In the genomic region with DNA sequence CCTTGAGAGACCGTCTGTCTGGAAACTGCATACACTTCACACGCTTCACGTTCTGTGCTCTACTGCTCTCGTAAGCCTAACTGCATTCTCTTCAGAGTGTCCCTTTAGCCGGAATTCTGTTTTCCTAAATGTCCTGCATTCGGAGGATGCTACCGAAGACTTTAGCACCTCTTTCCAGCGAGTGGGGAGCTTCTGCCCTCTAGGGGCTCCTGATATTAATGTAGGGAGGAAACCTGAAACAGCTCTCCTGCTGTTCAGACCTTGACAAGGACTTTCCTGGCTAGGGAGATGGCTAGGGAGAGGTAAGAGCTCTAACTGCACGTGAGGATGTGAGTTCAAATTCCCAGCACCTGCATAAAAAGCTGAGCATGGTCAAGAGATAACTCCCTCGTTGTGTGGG, we compare ENCODE assay signal across 9 mouse cellular contexts. TPM values are rescaled to one million over a fixed set of nuclear protein-coding genes. Genes with fewer than 3 reads are reported as not detected.
DNase-seq lines count a peak whose midpoint lies in the region; ATAC-seq and TF ChIP-seq lines count a peak whose summit lies in the region.
"Had no signal": no experiment of that assay in that cellular context is flagged by ENCODE, and none has a peak within 500 bp of the region (broad histone marks: within the 10 kb centered on the region; RNA-seq: fewer than 3 reads in every experiment).

No protein-coding gene starts in this region.

- peak; percentile 49 for DNase-seq in cerebellum, adult 11-12 months
- DNase-seq in cerebellum, postnatal 4 days (ENCODE audit: low spot score in 2 of 2) = no peak
- DNase-seq in spleen, adult 2 months (ENCODE audit: low read depth in 1 of 2, low spot score in 2 of 2) = peak in 1 of 2 experiments; percentile 42
- no peak for DNase-seq in spleen, postnatal 4 days (ENCODE audit: low spot score in 2 of 2)
- DNase-seq in right cerebral cortex, adult 18-20 months = no peak

- H3K27ac ChIP-seq in spleen, adult 2 months (ENCODE audit: insufficient read depth, low read length) = peak overlapping the region; percentile 99
- peak overlapping the region; percentile 84 for H3K27ac ChIP-seq in kidney, embryonic 16.5 days (ENCODE audit: low read length)
- no peak overlapping the region for H3K27ac ChIP-seq in neural tube, embryonic 15.5 days (replicated peaks)
- H3K27ac ChIP-seq: limb, embryonic 13.5 days had no signal

- 60% methylated on average over 10 of the region's 10 CpGs for WGBS in spleen, adult 2 months
- WGBS in kidney, embryonic 16.5 days = 29% methylated on average over 10 of the region's 10 CpGs
- WGBS in neural tube, embryonic 15.5 days = 67% methylated on average over 10 of the region's 10 CpGs

- H3K4me1 ChIP-seq in spleen, adult 2 months (ENCODE audit: control insufficient read depth, insufficient read depth, insufficient read length) = peaks cover 36% of the 10 kb centered on the region
- H3K4me1 ChIP-seq in kidney, embryonic 16.5 days (ENCODE audit: insufficient read depth, low read length) = peaks cover 46% of the 10 kb centered on the region
- H3K4me1 ChIP-seq in neural tube, embryonic 15.5 days = 0 out of 2 replicates have a peak, but pooled peaks cover 3% of the 10 kb centered on the region
- H3K4me1 ChIP-seq: limb, embryonic 13.5 days had no signal

- no peak overlapping the region for H3K4me3 ChIP-seq in spleen, adult 2 months (ENCODE audit: extremely low read depth, insufficient read depth, insufficient read length)
- no peak overlapping the region for H3K4me3 ChIP-seq in kidney, embryonic 16.5 days (ENCODE audit: low read length)
- no peak overlapping the region for H3K4me3 ChIP-seq in neural tube, embryonic 15.5 days (replicated peaks)
- H3K4me3 ChIP-seq: limb, embryonic 13.5 days had no signal

- peak; percentile 56; the same call in 1 of the 2 replicates for TF ChIP-seq CTCF in spleen, adult 2 months (IDR thresholded peaks at IDR 0.05; ENCODE audit: extremely low read depth, insufficient read depth, insufficient read length, insufficient replicate concordance)

- H3K4me2 ChIP-seq in kidney, embryonic 16.5 days (replicated peaks; ENCODE audit: low read depth, low read length) = no peak overlapping the region
- no peak overlapping the region for H3K4me2 ChIP-seq in neural tube, embryonic 15.5 days
- H3K4me2 ChIP-seq: limb, embryonic 13.5 days had no signal

- H3K27me3 ChIP-seq in spleen, adult 2 months (ENCODE audit: control insufficient read depth, insufficient read depth, low read length) = no peaks in the 10 kb centered on the region
- no peaks in the 10 kb centered on the region for H3K27me3 ChIP-seq in kidney, embryonic 16.5 days (ENCODE audit: insufficient read depth, low read length)
- H3K27me3 ChIP-seq in neural tube, embryonic 15.5 days (replicated peaks) = no peaks in the 10 kb centered on the region
- H3K27me3 ChIP-seq: limb, embryonic 13.5 days had no signal

- no peak overlapping the region for H3K9ac ChIP-seq in kidney, embryonic 16.5 days (replicated peaks; ENCODE audit: low read length)
- H3K9ac ChIP-seq in neural tube, embryonic 15.5 days (replicated peaks) = no peak overlapping the region
- H3K9ac ChIP-seq: limb, embryonic 13.5 days had no signal

- no peak for TF ChIP-seq POLR2A in spleen, adult 2 months (IDR thresholded peaks at IDR 0.05; ENCODE audit: low read depth, low read length)

- ATAC-seq in kidney, embryonic 16.5 days (ENCODE audit: low FRiP score, low TSS enrichment) = no peak
- ATAC-seq in erythroblast, adult 5-6 weeks (replicated peaks; ENCODE audit: low FRiP score, poor library complexity, severe bottlenecking) = no peak
- ATAC-seq in neural tube, embryonic 15.5 days (ENCODE audit: low FRiP score) = no peak

- peaks cover 14% of the 10 kb centered on the region for H3K36me3 ChIP-seq in spleen, adult 2 months (ENCODE audit: control insufficient read depth, insufficient read depth, low read length)
- H3K36me3 ChIP-seq in kidney, embryonic 16.5 days (ENCODE audit: insufficient read depth, low read length) = peaks cover 47% of the 10 kb centered on the region
- H3K36me3 ChIP-seq in neural tube, embryonic 15.5 days = peaks cover 64% of the 10 kb centered on the region

- H3K9me3 ChIP-seq in kidney, embryonic 16.5 days (ENCODE audit: low read length) = no peaks in the 10 kb centered on the region
- H3K9me3 ChIP-seq in neural tube, embryonic 15.5 days (replicated peaks) = no peaks in the 10 kb centered on the region
- H3K9me3 ChIP-seq: limb, embryonic 13.5 days had no signal

RNA-seq across cellular contexts. Expression of gene Smarcc2, which starts 18.6 kb away (rescaled TPM):
- polyA plus RNA-seq in spleen, adult 2 months (2012; rRNA removed) = 67.8 and 84.5 TPM in 2 replicates
- polyA plus RNA-seq in kidney, embryonic 16.5 days (2015; fragmentation: Nextera tagmentation; extraction: Ambion mirVana) = 64.5 and 75.9 TPM in 2 replicates
- total RNA-seq in erythroblast, adult 5-6 weeks (2015; ENCODE audit: low replicate concordance) = 22.1 and 31.6 TPM in 2 replicates
- 29.0 and 34.7 TPM in 2 replicates for total RNA-seq in erythroblast, adult 5-6 weeks (2017; ENCODE audit: low replicate concordance)
- 138 and 149 TPM in 2 replicates for polyA plus RNA-seq in neural tube, embryonic 15.5 days (2015; fragmentation: Nextera tagmentation; extraction: Ambion mirVana)

RNA-seq across cellular contexts. Expression of gene Rnf41, which starts 28.9 kb away (rescaled TPM):
- 24.1 and 29.4 TPM in 2 replicates for polyA plus RNA-seq in spleen, adult 2 months (2012; rRNA removed)
- 52.5 and 52.6 TPM in 2 replicates for polyA plus RNA-seq in kidney, embryonic 16.5 days (2015; fragmentation: Nextera tagmentation; extraction: Ambion mirVana)
- 2.9 and 4.6 TPM in 2 replicates for total RNA-seq in erythroblast, adult 5-6 weeks (2015; ENCODE audit: low replicate concordance)
- total RNA-seq in erythroblast, adult 5-6 weeks (2017; ENCODE audit: low replicate concordance) = 2.9 and 3.3 TPM in 2 replicates
- 78.3 and 80.5 TPM in 2 replicates for polyA plus RNA-seq in neural tube, embryonic 15.5 days (2015; fragmentation: Nextera tagmentation; extraction: Ambion mirVana)

RNA-seq across cellular contexts. Expression of gene Nabp2, which starts 29.1 kb away (rescaled TPM):
- polyA plus RNA-seq in spleen, adult 2 months (2012; rRNA removed) = 19.8 and 21.2 TPM in 2 replicates
- 81.7 and 94.8 TPM in 2 replicates for polyA plus RNA-seq in kidney, embryonic 16.5 days (2015; fragmentation: Nextera tagmentation; extraction: Ambion mirVana)
- 11.1 and 20.1 TPM in 2 replicates for total RNA-seq in erythroblast, adult 5-6 weeks (2015; ENCODE audit: low replicate concordance)
- 7.4 and 15.2 TPM in 2 replicates for total RNA-seq in erythroblast, adult 5-6 weeks (2017; ENCODE audit: low replicate concordance)
- 128 and 133 TPM in 2 replicates for polyA plus RNA-seq in neural tube, embryonic 15.5 days (2015; fragmentation: Nextera tagmentation; extraction: Ambion mirVana)

RNA-seq across cellular contexts. Expression of gene Slc39a5, which starts 39.4 kb away (rescaled TPM):
- 15.2 and 17.1 TPM in 2 replicates for polyA plus RNA-seq in spleen, adult 2 months (2012; rRNA removed)
- polyA plus RNA-seq in kidney, embryonic 16.5 days (2015; fragmentation: Nextera tagmentation; extraction: Ambion mirVana) = 69.0 and 75.1 TPM in 2 replicates
- total RNA-seq in erythroblast, adult 5-6 weeks (2015; ENCODE audit: low replicate concordance) = not detected in 2 replicates
- not detected in 2 replicates for total RNA-seq in erythroblast, adult 5-6 weeks (2017; ENCODE audit: low replicate concordance)
- polyA plus RNA-seq in neural tube, embryonic 15.5 days (2015; fragmentation: Nextera tagmentation; extraction: Ambion mirVana) = 0.68 and 4.4 TPM in 2 replicates

RNA-seq across cellular contexts. Expression of gene Myl6, which starts 53.5 kb away (rescaled TPM):
- polyA plus RNA-seq in spleen, adult 2 months (2012; rRNA removed) = 376 and 451 TPM in 2 replicates
- polyA plus RNA-seq in kidney, embryonic 16.5 days (2015; fragmentation: Nextera tagmentation; extraction: Ambion mirVana) = 1,255 and 1,413 TPM in 2 replicates
- total RNA-seq in erythroblast, adult 5-6 weeks (2015; ENCODE audit: low replicate concordance) = 410 and 475 TPM in 2 replicates
- total RNA-seq in erythroblast, adult 5-6 weeks (2017; ENCODE audit: low replicate concordance) = 558 TPM in 2 replicates
- polyA plus RNA-seq in neural tube, embryonic 15.5 days (2015; fragmentation: Nextera tagmentation; extraction: Ambion mirVana) = 999 and 1,090 TPM in 2 replicates
